Mouse (Mus musculus): ENCODE data around the gene Zfp296. TPM values are rescaled to one million over a fixed set of nuclear protein-coding genes. Genes with fewer than 3 reads are reported as not detected.

Gene Zfp296
- total RNA-seq, 2 experiments from 2014 or later: 2.0 to 2.7 TPM

GRCm38 (mm10) chr7:19561765-19562642 lies 15.1 kb upstream of the Zfp296 start:
- peak; percentile 82 to 85 for DNase-seq (ENCODE audit: low spot score in 2 of 2)

- no peak for DNase-seq (ENCODE audit: low spot score in 2 of 2)
These were observed 14.3 kb upstream of the Zfp296 start, which contains the start of gene Ppp1r37 for GRCm38 (mm10) chr7:19562643-19563410. Gene Ppp1r37 (minus strand): TSS chr7:19563076.

- DNase-seq (ENCODE audit: low spot score in 2 of 2): no peak
These were observed 13.2 kb upstream of the Zfp296 start for GRCm38 (mm10) chr7:19563884-19564283.

GRCm38 (mm10) chr7:19564455-19564854 lies 12.6 kb upstream of the Zfp296 start:
- DNase-seq (ENCODE audit: low spot score in 2 of 2): no peak

- no peak for DNase-seq (ENCODE audit: low spot score in 2 of 2)
These were observed 11.3 kb upstream of the Zfp296 start for GRCm38 (mm10) chr7:19565803-19566202.

GRCm38 (mm10) chr7:19567426-19567825 lies 9.7 kb upstream of the Zfp296 start:
- DNase-seq (ENCODE audit: low spot score in 2 of 2): no peak

GRCm38 (mm10) chr7:19569647-19570046 lies 7.4 kb upstream of the Zfp296 start:
- no peak for DNase-seq (ENCODE audit: low spot score in 2 of 2)

GRCm38 (mm10) chr7:19572926-19573775 lies 3.9 kb upstream of the Zfp296 start:
- DNase-seq (ENCODE audit: low spot score in 2 of 2): peak; percentile 72 to 75

- DNase-seq (ENCODE audit: low spot score in 2 of 2): no peak
These were observed 3.3 kb upstream of the Zfp296 start for GRCm38 (mm10) chr7:19573776-19574140.

GRCm38 (mm10) chr7:19575559-19575958 lies 1.5 kb upstream of the Zfp296 start:
- DNase-seq (ENCODE audit: low spot score in 2 of 2): no peak

GRCm38 (mm10) chr7:19577877-19578414 lies 859 bp downstream of the Zfp296 start:
- no peak for DNase-seq (ENCODE audit: low spot score in 2 of 2)

- no peak for DNase-seq (ENCODE audit: low spot score in 2 of 2)
These were observed 1.3 kb downstream of the Zfp296 start for GRCm38 (mm10) chr7:19578436-19578835.

GRCm38 (mm10) chr7:19579751-19580150 lies 2.7 kb downstream of the Zfp296 start:
- DNase-seq (ENCODE audit: low spot score in 2 of 2): no peak

GRCm38 (mm10) chr7:19580634-19581033 lies 3.5 kb downstream of the Zfp296 start:
- DNase-seq (ENCODE audit: low spot score in 2 of 2): no peak

- no peak for DNase-seq (ENCODE audit: low spot score in 2 of 2)
These were observed 9.2 kb downstream of the Zfp296 start for GRCm38 (mm10) chr7:19586269-19586668.

GRCm38 (mm10) chr7:19589207-19589606 lies 12.1 kb downstream of the Zfp296 start:
- DNase-seq (ENCODE audit: low spot score in 2 of 2): peak; percentile 45 to 46

- DNase-seq (ENCODE audit: low spot score in 2 of 2): peak; percentile 78 to 85
These were observed 12.8 kb downstream of the Zfp296 start for GRCm38 (mm10) chr7:19589917-19590316.

- DNase-seq (ENCODE audit: low spot score in 2 of 2): no peak
These were observed 16.1 kb downstream of the Zfp296 start for GRCm38 (mm10) chr7:19593061-19593730.

- no peak for DNase-seq (ENCODE audit: low spot score in 2 of 2)
These were observed 23.5 kb downstream of the Zfp296 start for GRCm38 (mm10) chr7:19600562-19600961.

- DNase-seq (ENCODE audit: low spot score in 2 of 2): no peak
These were observed 26.0 kb downstream of the Zfp296 start for GRCm38 (mm10) chr7:19603055-19603454.
